Mouse (Mus musculus): ENCODE results near the gene Cd163.
A peak's percentile ranks its signal among the peaks of the same experiment; 100 is the strongest.
"Not testable (repeated sequence)": the region's sequence is repeated elsewhere in the genome, so short reads cannot be mapped to it uniquely, and the experiment has no call there.

Cd163 gene

GRCm38 (mm10) chr6:124304356-124304755, at the start of gene Cd163:
Gene Cd163 (plus strand): TSS chr6:124304656.
- no peak for DNase-seq (ENCODE audit: low spot score)

DNA sequence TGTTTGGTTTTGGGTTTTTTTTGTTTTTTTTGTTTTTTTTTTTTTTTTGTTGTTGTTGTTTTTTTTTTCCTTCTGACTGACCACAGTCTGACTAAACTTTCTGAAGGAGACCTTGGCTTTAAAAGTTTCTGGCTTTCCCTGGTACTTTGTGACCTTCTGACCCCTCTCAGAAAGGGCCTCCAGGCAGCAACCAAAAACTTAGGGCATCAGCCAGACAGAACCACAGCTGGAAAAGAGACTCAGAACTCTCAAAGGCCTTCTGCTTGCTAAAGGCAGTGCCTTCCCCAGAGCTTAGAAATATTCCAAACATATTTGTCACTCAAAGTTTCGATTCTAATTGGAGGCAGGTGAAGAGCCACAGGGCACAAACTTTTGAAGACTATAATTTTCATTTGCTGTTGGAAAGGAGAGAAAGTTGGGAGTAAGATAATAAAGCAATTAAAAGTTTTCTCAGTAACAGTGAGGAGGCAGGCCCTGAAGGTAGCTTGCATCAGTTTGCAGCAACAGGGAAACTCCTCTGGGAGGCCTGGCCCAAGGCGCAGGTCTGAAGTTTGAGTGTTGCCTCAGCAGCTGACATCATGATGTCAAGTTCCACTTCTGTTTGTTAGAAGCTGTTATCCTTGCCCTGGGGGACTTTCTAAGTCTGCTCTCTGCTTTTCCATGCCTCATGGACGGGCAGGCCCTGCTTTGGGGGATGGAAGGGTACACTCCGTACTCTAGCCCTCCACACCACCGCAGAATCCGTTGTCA, 48.6 kb upstream of the Cd163 start:
- DNase-seq (ENCODE audit: low spot score) = no peak

GRCm38 (mm10) chr6:124260198-124260931, 44.1 kb upstream of the Cd163 start:
- peak; percentile 79 for DNase-seq (ENCODE audit: low spot score)

GRCm38 (mm10) chr6:124262696-124263095, 41.8 kb upstream of the Cd163 start:
- DNase-seq (ENCODE audit: low spot score) = peak; percentile 88

GRCm38 (mm10) chr6:124273231-124273880, 31.1 kb upstream of the Cd163 start:
- DNase-seq (ENCODE audit: low spot score) = no peak

GRCm38 (mm10) chr6:124277641-124278040, 26.8 kb upstream of the Cd163 start:
- DNase-seq (ENCODE audit: low spot score) = no peak

- no peak for DNase-seq (ENCODE audit: low spot score)
Observed at GRCm38 (mm10) chr6:124278291-124278690, 26.2 kb upstream of the Cd163 start.

DNA sequence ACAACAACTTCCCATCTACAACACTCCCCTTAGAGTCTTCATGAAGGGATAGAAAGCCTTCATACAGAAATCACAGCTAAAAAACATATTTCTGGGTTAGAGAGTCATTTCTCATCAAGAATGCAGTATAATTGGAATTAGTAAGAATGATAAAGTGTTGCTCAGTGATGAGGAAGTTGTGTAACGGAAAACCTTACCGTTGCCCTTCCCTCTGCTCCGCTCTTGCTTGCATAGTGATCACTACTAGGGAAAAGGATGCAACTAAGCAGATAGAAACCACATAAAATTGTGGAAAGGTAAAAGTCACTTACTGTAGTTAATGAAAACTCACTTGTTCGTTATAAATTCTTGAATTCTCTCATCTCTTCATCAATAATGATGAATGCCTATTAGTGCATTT, 21.7 kb upstream of the Cd163 start:
- no peak for DNase-seq (ENCODE audit: low spot score)

- not testable (repeated sequence) for DNase-seq (ENCODE audit: low spot score)
Observed at GRCm38 (mm10) chr6:124297378-124297777, 7.1 kb upstream of the Cd163 start.

GRCm38 (mm10) chr6:124301447-124302192, 2.8 kb upstream of the Cd163 start:
- no peak for DNase-seq (ENCODE audit: low spot score)

GRCm38 (mm10) chr6:124308935-124309334, 4.5 kb downstream of the Cd163 start:
- no peak for DNase-seq (ENCODE audit: low spot score)

DNA sequence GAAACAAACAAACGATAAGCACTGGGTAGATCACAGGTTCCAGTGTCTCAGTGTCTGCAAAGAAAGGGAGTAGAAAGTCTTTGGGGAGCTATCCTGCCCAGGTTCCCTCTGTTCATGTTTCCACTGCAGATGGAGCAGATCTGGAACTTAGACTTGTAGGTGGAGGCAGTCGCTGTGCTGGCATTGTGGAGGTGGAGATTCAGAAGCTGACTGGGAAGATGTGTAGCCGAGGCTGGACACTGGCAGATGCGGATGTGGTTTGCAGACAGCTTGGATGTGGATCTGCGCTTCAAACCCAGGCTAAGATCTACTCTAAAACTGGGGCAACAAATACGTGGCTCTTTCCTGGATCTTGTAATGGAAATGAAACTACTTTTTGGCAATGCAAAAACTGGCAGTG, 7.8 kb downstream of the Cd163 start:
- DNase-seq (ENCODE audit: low spot score) = no peak

GRCm38 (mm10) chr6:124320371-124320770, 15.9 kb downstream of the Cd163 start:
- DNase-seq (ENCODE audit: low spot score) = peak; percentile 44

DNA sequence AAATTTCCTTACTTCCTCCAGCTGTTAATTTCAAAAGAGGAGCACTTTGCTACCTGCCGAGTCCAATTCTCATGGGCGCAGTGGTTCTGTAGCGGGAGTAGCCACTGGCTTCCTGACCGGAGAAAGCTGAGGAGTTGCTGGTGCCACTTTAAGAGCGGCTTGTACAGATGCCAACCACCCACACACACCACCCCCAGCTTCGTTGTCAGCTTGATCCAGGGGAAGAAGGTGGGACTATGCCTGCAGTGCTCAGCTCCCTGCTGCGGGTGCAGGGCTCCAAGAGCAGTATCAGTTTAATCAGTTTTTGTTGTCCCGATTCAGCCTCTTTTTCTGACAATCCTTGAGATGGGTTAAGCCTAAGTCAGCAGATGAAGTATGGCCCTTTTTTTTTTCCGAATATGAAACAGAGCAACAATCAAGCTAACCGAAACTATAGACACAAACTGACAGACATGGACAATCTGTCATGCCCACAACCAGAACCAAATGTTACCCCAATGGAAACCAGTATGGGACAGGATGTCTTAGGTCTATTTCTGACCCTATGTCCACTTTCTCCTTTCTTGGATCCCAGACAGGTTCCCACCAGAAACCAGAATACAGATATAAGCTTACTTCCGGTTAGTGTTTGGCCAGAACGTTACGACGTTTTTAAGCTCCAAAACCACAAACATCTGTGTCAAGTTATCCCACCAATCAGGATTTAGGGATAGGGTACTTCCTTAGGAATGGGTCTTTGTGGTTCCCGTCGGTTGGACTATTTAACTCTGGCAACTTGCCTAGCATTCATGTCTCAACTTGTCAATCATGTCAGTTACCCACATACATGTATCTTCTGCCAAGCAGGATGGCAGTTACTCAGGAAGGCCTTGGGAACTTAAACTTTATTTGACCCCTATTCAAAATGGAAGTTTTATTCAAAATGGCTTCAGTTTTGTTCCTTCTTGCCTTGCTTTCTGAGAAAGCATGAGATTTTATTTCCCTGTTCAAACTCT, 17.3 kb downstream of the Cd163 start:
- peak; percentile 55 for DNase-seq (ENCODE audit: low spot score)

GRCm38 (mm10) chr6:124328394-124328991, 24.0 kb downstream of the Cd163 start:
- DNase-seq (ENCODE audit: low spot score) = no peak

GRCm38 (mm10) chr6:124329622-124330021, 25.2 kb downstream of the Cd163 start:
- DNase-seq (ENCODE audit: low spot score) = no peak

DNA sequence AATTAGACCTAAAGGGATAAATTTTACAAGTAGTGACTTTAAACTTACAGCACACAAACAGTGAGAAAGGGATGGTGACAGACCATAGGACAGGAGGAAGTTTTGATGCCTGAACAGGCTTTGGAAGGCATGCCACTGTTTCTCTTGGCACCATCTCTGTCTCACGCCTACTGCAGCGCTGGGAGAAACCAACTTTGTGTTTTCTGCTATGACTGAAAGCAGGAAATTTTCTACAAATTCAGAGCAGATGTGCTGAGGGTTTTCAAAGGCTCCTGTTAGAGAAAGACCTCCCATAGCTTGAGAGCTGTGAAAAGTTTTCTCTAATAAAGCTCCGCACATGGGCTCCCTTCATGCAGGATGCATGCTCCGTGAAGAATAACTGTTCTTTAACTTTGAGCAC, 40.6 kb downstream of the Cd163 start:
- no peak for DNase-seq (ENCODE audit: low spot score)

GRCm38 (mm10) chr6:124346613-124347012, 42.2 kb downstream of the Cd163 start:
- no peak for DNase-seq (ENCODE audit: low spot score)

DNA sequence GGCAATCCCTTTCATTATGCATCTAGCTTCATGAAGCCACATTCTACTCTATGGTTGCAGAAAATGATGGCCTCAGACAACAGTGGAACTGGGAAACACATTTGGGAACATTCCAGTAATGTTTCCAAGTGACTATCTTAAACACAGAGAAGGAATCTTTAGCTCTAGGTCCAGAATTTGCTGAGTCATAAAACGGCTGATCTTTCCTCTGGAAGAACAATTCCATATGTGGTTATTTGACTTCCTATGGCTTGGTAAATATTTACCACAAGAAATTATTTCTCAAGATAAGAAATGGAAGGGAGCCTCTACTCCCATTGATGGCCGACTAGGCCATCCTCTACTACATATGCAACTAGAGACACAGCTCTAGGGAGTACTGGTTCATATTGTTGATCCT, 48.8 kb downstream of the Cd163 start:
- no peak for DNase-seq (ENCODE audit: low spot score)

GRCm38 (mm10) chr6:124358953-124359352, 54.5 kb downstream of the Cd163 start:
- DNase-seq (ENCODE audit: low spot score) = no peak

DNA sequence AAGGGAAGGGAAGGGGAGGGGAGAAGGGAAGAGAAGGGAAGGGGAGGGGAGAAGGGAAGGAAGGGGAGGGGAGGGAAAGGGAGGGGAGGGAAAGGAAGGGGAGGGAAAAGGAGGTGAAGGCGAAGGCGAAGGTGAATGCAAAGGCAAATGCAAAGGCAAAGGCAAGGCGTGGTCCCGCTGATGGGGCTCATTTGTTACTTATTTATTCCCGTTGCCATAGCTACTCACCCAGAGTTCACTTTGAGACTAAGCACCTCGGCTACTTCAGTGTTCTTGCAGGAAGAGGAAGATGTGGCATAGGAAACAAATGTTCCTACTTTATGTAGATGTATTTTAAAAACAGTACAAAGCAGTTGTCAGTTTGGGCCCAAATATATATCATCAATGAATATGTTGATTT, 56.1 kb downstream of the Cd163 start:
- no peak for DNase-seq (ENCODE audit: low spot score)
